Mouse (Mus musculus): ENCODE results near the gene Pex1. TPM values are rescaled to one million over a fixed set of nuclear protein-coding genes. Genes with fewer than 3 reads are reported as not detected.
"Not testable (repeated sequence)": the region's sequence is repeated elsewhere in the genome, so short reads cannot be mapped to it uniquely, and the experiment has no call there.

Pex1 gene
- total RNA-seq, 1 experiment from 2014 or later: 27.2 TPM

DNA sequence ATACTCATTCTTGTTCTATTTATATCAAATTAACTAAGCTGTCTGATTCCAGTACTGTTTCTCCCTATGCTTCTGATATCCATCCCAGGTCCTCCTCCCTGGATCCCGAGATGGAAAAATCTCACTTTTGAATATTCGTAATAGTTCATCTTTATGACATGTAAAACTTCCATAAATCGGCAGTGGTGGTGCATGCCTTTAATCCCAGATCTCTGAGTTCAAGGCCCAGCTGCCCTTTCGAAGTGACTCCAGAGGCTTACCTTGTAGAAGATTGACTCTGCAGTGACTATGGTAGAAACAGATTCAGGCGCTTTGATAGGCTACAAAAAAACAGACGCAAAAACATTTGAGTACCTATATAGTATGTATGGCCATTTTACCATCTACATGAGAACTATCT lies 48.8 kb downstream of the Pex1 start:
- no peak for DNase-seq

DNA sequence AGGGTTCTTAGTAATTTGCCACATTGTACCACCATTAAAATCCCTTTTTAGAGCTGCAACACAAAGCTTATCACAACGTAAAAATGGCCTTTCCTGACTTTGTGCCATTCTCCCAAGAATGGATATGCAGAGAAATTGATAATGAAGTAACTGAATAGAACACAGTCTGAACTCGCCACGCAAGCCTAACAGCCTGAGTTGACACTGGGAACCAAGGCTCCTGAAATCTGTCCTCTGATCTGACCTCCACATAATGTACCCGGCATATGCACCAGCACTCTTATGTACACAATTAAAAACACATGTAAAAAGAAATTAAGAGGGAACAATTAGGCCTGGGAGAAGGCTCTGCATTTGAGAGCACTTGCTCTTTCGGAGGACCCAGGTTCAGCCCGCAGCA lies 49.5 kb downstream of the Pex1 start:
- DNase-seq: no peak

- peak; percentile 9 for DNase-seq
Measured at GRCm38 (mm10) chr5:3646539-3646938, 50.7 kb downstream of the Pex1 start.

DNA sequence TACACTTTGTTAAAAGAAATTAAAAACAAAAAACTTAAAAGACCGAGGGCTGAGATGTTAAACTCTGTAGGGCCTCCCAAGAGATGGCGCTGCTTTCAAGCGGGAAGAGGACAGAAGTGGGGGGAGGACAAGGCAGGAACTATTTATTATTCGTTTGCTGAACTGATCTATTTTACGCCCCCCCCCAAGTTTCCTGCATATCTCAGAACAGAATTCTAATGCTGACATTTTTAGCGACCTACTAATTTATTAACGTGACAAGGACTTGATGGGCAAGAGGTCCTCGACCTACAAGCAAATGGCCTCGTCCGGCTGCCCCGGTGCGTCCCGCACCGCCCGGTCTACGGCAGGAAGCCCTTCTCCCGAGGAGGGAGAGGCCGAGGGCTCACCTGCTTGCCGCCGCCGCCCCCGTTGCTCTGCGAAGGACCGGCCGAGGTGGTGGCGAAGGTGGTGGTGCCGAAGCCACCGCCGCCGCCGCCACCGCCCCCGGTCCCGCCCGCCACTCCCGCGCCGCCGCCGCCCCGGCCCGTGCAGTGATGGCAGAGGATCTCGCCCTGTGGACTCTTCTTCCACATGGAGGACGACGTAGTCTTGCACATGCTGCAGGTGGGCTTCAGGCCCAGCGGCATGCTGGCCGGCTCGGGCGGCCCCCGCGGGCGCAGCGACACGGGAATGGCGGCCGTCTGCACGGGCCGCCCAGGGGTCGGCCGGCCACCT lies 51.3 kb downstream of the Pex1 start:
- peak; percentile 76 for DNase-seq

- DNase-seq: peak; percentile 94
Measured at GRCm38 (mm10) chr5:3647708-3648121, 51.8 kb downstream of the Pex1 start.

DNA sequence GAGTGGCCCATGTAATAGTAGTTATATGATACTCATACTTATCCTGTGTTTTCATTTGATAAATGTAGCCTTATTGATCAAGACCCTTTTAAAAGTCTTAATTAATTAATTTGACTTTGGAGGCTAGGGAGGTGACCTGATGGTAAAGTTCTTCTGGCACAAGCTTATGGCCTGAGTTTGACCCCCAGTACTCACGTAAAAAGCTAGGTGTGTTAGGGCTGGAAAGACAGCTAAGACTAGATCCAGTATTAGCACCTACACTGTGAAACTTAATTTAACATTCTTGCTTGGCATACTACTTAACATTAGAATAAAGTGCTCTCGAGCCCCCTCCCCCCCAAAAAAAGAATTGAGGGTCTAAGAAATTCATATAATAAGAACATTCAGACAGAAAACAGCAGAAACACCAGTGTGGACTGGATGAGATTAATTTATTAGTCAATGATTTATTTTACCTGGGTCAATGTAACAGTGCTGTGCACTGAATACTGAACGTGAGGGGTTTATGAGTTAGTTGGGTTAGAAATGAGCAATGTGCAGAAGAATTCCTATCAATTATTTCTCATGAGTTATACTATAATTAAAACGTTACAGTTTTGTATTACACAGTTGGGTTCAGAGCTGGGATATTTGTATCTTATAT lies 52.5 kb downstream of the Pex1 start:
- DNase-seq: no peak

- DNase-seq: no peak
Measured at GRCm38 (mm10) chr5:3648849-3649210, 53.0 kb downstream of the Pex1 start.

DNA sequence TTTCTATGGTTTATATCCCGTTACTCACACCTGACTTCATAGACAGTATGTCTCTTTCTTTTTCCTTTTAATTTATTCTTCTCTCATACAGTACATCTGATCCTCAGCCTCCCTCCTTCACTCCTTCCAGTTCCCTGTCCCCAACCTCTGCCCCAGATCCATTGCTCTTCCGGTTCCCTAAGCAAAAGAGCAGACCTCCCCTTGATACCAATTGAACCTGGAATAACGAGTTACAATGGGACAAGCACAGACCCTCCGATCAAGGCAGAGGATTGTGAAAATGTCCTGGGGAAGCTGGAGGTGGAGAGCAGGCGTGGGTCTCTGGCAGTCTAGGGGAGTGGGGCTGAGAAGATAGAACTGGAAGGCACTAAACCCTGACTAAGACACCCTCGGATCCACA lies 55.0 kb downstream of the Pex1 start, which contains the start of gene Tmbim7:
Gene Tmbim7 (plus strand): TSS at position 301 of the 400 bp plus-strand sequence.
- DNase-seq: no peak

DNA sequence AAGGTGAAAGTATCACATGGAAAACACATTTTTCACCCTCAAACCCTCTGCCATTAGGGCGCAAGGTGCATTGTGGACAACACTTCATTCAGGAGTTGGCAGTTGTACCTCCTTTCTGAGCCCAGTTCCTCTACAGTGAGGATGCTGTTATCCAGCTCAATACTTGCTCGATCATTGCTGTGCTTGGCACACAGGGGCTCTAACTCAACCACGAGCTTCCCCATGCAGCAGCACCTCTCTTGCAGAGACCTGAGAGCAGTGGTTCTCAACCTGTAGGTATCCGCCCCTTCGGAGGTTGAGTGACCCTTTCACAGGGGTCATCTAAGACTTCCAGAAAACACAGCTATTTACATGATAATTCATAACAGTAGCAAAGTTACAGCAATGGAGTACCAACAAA lies 55.8 kb downstream of the Pex1 start:
- no peak for DNase-seq

- not testable (repeated sequence) for DNase-seq
Measured at GRCm38 (mm10) chr5:3652903-3653575, 57.2 kb downstream of the Pex1 start.

- DNase-seq: no peak
Measured at GRCm38 (mm10) chr5:3653801-3654200, 57.9 kb downstream of the Pex1 start.

DNA sequence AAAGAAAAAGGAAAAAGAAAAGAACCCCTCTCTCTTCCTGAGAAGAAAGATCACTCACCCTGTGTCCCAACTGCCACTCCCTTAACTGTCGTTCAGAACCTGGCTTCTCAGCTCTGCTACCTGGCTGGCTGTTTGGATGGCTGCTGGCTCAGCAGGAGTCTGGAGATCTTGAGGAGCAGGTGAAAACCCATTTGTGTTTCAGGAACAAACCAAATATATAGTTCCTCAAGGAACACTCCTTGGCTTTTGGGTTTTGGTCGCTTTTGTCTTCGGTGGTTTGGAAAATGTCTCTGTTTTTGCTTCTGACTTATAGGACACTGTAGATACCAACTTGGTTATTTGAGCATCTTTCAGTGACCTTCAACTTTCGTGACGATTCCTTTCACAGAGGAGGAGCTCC lies 61.2 kb downstream of the Pex1 start, which contains the start of gene Gatad1:
Gene Gatad1 (minus strand): TSS at position 101 of the 400 bp plus-strand sequence.
- no peak for DNase-seq

DNA sequence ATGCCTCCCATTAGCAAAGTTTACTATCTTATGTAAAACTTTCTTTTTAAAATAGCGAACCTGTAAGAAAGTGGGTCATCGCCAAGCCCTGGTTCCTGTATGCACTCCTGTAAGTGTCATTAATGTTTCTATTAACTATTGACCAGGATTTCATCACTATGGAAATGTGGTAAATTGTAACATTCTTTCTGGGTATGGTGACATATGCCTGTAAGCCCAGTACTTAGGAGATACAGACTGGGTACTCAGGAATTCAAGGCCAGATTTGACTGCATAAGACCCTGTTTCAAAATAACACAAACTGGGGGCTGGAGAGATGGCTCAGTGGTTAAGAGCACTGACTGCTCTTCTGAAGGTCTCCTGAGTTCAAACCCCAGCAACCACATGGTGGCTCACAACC lies 69.4 kb downstream of the Pex1 start:
- DNase-seq: no peak

- DNase-seq: no peak
Measured at GRCm38 (mm10) chr5:3666585-3666984, 70.7 kb downstream of the Pex1 start.

DNA sequence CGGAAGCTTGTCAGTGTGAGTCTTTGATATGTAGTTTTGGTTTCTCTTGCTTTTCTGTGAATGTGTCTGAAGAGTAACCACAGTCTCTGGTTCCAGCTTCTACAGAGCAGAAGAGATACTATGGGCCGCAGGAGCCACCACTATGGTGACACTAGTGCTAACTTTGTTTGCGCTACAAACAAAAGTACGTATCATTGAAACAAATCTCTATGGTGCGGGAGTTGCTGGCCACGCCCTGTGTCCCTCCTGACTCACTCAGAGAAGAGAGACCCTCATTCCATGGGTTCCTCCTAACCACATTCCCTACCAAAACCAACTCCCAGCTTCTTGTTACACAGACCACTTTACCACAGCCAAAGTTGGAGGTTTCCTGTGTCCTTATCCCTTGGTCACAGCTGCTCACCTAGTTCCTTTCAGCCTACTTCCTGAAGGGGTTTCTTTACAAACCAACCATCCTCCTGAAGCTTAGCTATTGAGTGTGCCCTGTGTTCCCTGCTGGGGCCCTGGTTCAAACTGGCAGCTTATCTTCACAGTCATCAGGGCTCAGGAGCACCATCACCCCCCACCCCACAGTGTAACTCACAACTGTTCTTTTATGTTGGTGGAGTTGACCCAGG lies 74.2 kb downstream of the Pex1 start:
- no peak for DNase-seq

Small RNAs within 50 kb of the gene (microRNA-seq; reads per million reads assigned to microRNA genes)
- gene Gm26238: 0 reads per million in 2 experiments

Other genes starting within 250 kb of the Pex1 start
- gene Fam133b, start 52.2 kb upstream of the Pex1 start, total RNA-seq (2021): 30.1 and 32.0 TPM in 2 replicates
- 2.6 and 3.0 TPM in 2 replicates for gene 1700109H08Rik, start 24.5 kb upstream of the Pex1 start, total RNA-seq (2021)
- 6.3 and 14.8 TPM in 2 replicates for gene Rbm48, start 519 bp downstream of the Pex1 start, total RNA-seq (2021)
- gene Tmbim7, start 55.1 kb downstream of the Pex1 start, total RNA-seq (2021): not detected in 2 replicates
- 145 and 146 TPM in 2 replicates for gene Gatad1, start 61.1 kb downstream of the Pex1 start, total RNA-seq (2021)
- 57.7 and 58.3 TPM in 2 replicates for gene Ankib1, start 206.9 kb downstream of the Pex1 start, total RNA-seq (2021)
- 45.3 and 49.4 TPM in 2 replicates for gene Krit1, start 207.1 kb downstream of the Pex1 start, total RNA-seq (2021)
- not detected in 2 replicates for gene Lrrd1, start 249.1 kb downstream of the Pex1 start, total RNA-seq (2021)

All from adrenal gland, postnatal 14 days (tissue).